Mouse (Mus musculus) thymus, postnatal 0 days (tissue): ENCODE measurements around the gene Sgcd. TPM values are rescaled to one million over a fixed set of nuclear protein-coding genes. Genes with fewer than 3 reads are reported as not detected.

ENCODE experiments used
- DNase-seq: peaks from one replicate; pipeline ENCODE4 v3.0.0-alpha.2; 2015; ENCODE audit warnings: low spot score
- polyA plus RNA-seq: library from polyadenylated mRNA; unstranded; fragments of >200 nt; fragmentation: Nextera tagmentation; extraction: Ambion mirVana; gene quantifications from 2 replicates; pipeline ENCODE4 v1.2.1, GENCODE M21; 2015

Sgcd gene
- polyA plus RNA-seq, 1 experiment from 2014 or later = 0.55 TPM

DNA sequence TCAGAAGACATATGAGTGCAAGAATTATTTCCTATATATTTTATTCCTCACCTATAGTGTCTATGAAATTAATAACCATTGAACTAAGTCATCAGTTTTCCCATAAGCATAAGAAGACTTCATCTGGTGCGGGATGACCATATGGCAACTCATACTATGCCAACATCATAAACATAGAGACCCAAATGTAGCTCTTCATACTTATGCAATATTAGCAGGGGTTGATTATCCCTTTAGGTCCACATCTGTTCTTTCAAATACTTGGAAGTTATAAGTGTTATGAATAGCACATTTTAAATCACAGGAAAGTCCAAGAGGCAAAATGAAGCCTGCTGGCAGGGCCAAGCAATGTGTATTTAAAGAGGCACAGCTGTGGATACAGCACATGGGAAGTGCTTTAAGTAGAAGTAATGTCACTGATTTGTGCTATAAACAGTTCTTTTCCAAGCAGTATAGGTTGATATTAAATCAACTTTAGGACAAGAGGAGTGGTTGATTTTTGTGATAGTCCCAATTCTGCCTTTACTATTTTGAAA lies 690.9 kb downstream of the Sgcd start:
- no peak for DNase-seq

DNA sequence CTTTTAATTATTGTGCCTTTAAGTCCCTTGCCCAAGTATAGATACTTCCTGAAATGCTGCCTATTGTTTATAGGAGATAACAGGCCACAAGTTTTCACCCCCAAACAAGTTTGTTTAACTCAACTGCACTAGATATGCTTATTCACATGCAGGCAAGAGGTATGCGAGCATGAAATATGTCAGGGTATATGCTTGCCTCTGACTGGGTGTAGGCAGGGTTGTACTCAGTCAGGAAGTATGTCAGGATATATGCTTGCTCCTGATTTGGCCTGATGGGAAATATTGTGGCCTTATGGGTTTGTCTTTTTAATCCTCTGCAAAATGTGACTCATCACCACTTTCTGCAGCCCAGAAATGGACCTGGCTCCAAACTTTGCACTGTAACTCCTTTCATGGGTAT lies 694.0 kb downstream of the Sgcd start:
- DNase-seq = no peak

DNA sequence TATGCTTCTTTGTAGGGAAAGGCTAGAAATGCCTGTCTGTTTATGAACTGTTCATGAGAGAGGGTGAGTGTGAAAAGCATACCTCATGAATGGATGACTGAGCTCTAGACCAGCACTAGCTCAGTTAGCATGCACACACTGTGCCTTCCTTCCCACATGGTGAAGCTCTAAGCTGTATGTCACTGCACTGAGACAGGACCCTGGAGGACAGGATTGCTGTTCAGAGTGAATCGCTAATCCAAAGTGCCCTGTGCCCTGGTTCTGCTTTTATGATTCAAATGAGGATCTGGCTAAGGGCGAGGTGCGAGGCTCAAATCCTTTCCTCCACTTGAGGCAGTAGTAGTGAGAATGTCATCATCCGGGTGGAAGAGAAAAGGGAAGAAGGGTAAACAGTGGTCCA lies 712.2 kb downstream of the Sgcd start:
- no peak for DNase-seq

DNA sequence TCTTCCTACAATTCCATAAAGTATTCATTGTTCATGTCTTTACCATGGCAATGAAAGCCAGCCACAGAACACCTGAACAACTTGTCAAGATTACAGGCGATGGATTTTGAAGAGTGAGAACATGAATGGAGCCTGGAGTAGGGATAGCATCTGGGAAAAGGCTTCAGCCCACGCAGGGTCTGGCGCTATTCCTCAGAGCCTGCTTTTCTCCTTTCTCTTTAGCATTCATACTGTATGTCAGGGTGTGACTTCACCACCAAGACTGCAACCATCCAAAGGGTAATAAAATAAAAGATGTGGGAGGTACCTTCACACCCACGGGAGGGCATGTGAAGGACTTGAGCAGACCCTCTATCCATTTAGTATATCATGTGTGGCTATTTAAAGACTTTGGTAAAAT lies 720.2 kb downstream of the Sgcd start:
- no peak for DNase-seq

DNA sequence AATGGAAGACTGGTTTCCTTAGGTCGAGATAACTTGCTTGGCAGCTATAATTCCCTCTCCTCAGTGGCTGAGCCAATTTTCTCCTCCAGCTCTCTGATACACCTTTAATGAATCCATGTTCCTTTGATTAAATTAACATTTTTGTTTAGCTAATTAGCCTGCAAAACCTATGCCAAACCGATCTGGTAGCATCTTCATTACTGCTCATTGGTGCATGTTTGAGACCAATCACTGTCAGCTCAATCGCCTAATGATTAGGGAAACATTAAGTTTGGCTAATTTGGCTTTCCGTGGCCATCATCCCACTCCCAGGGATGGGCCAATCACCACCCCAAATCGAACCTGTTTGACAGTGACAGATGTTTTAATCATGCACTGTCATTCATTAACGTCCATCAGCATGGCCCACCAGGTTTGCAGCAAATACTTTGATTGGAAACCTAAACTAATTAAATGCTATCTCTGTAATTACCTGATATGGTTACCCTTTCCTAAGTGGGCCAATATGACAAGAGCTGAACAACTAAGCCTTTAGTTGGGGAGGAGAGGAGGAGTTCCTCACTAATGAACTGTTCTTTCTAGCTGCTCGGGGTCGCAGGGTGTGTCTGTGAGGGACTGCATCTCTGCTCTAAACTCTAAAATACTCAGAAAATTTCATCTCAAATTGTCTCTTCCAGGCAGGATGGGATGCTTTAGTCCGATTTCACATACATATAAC lies 724.3 kb downstream of the Sgcd start:
- DNase-seq = no peak

DNA sequence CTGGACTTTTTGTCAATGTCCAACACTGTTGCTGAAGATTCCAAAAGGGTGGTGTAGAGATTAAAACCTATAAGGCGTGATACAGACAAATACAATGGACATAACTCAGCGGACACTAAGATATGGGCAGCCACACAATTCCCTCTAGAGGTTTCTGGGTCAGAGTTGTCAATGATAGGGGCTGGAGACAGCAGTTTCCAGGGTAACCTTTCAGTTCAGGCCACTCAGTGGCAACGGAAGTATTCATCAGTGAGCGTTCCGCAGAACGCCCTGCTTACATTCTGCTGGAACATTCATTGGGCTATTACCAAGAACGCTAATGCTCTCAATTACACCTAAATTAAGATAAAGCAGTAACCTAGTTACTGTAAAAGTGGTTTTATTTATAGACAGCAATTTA lies 738.5 kb downstream of the Sgcd start:
- no peak for DNase-seq

DNA sequence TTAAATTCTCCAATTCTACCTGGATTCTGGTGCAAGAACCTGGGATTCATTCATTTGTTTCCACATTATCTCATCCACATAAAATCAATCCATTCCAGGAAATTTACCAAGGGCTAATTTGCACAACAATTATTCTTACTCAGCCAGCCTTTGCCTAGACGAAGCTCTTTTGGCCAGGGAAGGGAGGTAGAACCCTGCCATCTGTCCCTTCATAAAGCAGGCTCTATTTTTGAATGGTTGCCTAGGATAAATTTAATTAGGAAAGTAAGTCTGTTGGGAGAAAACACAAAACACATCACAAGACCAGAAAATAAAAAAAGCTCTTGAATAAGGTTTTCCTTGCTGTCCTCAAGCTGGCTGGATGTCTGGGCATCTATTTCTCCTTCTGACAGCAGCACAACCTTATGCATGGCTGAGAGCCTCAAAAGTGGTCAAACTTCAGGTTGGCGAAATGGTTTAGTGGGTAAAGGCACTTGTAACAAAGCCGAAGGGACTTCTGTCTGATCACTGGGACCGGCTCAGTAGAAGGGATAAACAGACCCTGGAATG lies 740.4 kb downstream of the Sgcd start:
- no peak for DNase-seq

DNA sequence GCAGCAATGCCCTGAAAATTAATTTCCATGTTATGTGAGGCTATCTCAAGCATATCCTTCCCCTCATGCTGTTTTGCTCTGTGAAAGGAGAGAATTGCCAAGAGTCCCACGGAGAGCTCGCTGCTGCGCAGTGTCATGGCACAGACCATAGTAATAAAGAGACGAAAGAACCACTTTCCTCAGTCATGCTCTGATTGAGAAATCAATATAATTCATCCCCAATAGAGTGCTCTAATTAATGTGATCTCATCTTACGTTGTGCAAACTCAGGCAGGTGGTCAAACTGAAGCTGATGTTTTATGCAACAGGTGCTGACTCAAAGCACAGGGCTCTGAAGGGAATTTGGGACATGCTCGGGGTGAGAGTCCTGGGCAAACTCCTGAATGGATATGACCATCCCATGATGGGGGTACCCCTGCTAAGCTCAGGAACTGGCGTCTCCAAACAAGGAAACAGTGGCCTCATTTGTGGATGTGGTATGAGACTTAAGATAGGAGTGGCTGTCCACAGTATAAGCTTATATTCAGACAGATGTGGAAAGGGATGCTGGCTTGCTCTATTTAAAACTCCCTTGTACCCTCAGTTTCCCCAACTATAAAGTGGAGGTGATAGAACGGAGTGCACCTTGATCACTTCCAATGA lies 740.9 kb downstream of the Sgcd start:
- DNase-seq = no peak

DNA sequence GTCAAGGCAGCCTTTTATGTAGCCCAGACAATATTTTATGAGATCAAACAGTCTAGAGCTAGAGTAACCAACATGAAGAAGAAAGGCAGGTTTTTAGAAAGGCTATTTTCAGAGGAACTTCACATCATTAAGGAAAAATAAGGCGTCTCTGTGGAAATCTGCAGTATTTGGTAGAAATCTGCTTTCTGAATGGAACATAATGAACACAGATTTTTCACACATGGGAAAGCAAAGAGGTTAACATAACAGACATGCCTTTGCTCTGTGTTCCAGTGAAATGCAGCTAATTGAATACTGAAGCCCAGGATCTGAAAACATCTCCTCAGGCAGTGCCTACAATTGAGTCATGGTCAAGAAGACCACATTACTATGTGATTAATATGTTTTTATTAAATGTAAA lies 746.4 kb downstream of the Sgcd start:
- DNase-seq = no peak

DNA sequence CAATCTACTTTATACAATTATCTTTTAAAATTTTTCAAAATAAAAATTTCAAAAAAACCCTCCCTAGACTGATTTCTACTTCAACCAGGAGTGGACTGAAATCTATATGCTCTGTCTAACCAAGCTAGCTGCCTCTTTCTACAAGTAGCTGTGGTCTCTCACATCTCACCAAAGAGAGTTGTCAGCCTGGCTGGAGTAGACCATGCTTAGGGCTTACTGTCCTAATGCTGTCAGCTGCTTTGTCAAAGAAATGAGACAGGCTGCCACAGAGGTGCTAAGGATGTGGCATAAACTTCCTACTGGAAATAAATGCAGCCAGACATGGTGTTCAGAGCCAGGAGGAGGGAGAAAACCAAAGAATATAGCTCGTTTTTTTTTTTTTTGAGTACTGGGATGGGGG lies 760.5 kb downstream of the Sgcd start:
- no peak for DNase-seq

DNA sequence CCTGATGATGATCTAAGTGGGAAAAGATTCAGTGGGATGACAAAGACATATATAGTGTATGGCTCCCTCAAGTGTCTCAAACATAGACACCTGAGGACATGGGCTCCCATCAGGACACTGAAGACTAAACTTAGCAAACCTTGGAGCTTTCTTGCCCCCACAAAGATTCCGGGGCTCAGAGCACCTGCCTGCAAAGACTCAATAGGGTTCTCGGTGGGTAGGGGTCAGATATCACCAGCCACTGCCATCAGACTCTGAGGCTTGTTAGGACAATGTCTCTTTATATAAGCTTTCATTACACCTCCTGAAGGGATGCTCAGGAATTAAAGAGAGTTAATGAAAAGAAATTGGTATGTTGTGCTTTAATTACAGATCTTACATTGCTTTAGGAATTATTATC lies 764.6 kb downstream of the Sgcd start:
- DNase-seq = no peak

DNA sequence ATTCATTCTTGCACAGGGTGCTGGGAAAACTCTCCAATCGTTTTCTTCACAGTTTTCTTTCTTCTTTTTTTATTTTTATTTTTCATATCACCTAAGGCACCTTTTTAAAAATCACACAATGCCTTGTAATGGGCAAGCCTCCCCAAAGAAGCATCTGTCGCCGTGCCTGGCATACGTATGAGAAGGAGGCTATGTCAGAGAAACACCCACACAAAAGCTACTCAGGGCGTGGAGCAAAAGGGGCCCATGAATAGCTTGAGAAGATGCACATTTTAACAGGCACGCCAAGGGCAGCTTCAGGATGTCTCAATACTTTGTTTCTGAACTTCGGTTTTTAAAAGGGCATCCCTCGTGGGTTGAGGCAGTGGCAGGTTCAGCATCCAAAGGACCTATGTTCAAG lies 777.2 kb downstream of the Sgcd start:
- DNase-seq = no peak

DNA sequence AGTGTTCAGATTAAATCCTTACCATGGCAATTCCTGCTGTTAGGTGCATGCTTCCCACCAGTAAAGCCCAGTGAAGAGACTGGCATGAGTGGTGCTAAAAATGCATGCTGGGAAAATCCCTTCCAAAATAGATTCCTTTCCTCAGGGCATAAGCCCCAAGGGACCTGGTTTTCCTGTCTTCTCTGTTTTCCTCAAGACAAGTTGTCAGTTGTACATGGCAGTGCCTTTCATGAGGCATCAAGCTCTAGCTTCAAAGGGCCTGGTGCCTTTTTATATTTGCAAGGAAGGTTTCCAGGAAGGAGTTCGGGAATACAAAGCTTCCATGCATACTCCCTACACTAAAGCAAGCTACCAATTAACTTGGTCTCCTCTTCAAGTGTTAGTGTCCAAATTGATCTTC lies 782.3 kb downstream of the Sgcd start:
- no peak for DNase-seq

DNA sequence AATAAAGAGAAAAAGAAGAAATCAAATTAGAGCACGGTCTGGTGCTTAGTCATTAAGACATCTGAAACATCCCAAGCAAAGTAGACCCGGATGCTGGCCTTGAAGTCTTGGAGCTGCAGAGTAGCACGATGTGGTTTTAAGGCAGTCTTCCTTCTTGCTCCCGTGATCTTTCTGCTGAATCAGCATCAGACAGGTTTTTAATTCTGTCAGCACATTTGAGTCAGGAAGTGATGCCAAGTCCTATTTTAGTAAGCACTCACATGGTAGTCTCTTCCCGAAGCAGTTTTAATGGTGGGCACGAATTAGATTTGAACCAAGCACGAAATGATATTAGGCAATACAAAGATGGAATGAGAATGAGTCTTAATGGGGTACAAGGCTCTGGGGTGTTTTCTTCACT lies 789.7 kb downstream of the Sgcd start:
- DNase-seq = no peak

DNA sequence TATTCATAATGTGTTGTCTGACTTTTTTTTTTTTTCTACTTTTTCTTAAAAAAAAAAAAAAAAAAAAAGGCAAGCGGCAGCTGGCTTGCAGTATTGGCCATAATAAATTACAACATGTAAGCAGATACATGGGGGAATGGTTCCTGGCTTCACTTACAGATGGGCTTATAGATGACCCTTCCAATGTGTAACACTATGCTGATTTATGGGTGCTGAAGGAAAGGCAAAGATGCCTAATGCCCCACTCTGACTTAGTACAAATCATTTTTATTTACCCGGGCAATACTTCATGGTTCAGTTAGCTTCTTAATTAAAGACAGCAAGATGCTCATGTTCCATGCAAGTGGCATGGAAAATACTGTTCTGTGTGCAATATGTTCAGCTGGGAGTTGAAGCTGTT lies 800.2 kb downstream of the Sgcd start:
- no peak for DNase-seq

DNA sequence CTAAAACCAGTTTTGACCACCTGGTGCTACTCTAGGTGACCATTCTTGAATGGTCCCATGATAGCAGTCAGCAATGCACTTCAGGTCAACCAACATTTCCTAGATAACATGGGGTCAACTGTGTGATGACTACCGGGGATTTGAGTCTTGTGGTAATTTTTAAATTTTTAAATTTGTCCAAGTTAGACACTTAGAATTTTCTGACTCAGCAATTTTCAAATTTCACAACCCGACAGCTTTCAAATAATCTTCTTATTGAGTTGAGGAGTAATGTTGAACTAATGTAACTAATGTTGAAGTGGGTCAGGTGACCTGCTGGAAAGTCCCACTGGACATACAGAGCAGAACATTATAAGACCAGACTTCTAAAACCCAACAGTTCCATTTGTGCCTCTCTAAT lies 813.8 kb downstream of the Sgcd start:
- DNase-seq = no peak

DNA sequence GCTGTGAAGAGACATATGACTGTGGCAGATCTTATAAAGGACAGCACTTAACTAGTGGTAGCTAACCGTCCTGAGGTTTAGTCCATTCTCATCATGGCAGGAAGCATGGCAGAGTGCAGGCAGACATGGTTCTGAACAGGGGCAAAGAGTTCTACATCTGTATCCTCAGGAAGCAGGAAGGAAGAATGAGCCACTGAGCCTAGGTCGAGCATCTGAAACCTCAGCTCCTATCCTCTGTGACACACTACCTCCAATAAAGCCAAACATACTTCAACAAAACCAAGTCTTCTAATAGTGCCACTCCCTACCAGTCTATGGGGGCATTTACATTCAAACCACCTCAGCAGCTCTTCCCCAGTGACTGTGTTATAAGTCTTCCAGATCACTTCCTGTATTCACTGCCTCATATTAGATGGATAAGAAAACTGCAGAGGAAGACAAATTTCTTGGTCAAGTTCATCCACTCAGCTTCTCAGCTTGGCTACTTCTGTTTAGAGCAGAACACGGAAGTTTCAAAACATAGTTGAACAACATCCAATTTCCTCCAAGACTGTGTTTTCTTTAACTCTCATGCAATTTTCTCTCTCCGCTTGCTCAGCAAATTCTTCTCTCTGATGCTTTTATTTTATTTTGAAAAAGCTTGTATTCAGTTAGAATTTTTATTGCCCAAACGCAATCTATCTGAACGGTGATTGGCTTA lies 817.7 kb downstream of the Sgcd start:
- no peak for DNase-seq

DNA sequence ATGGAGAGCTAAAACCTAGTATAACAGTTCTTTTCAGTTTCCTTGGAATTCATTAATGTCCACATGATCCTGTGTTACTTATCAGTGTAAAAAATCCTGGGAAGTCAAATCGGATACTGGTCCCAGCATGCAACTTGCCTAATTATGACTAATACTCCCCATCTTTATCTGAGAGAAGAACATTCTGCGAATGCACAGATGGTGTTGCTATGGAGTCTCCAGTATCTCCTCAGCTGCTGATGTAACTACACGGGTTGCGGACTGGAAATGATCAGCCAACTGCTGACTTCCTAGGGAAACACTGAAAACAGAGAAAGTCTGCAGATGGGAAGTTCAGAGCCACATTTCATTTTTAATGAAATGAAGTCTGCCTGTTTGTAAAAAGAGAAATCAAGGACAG lies 821.4 kb downstream of the Sgcd start:
- DNase-seq = no peak

DNA sequence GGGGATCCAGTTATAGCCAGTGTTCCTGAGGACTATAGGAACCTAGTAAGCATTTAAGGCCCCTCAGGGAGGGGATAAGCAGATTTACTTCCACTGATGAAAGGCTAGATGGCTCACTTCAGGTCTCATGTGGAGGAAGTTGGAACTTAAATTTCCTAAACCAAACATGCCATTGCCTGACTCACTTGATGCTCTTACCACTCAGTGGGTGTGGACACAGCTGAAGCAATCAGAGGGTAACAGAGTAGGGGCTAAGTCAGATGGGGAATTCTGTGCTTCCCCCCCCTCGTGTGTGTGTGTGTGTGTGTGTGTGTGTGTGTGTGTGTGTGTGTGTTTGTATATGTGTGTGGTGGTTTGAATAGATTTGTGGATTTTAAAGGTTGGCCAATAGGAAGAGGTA lies 830.7 kb downstream of the Sgcd start:
- no peak for DNase-seq

DNA sequence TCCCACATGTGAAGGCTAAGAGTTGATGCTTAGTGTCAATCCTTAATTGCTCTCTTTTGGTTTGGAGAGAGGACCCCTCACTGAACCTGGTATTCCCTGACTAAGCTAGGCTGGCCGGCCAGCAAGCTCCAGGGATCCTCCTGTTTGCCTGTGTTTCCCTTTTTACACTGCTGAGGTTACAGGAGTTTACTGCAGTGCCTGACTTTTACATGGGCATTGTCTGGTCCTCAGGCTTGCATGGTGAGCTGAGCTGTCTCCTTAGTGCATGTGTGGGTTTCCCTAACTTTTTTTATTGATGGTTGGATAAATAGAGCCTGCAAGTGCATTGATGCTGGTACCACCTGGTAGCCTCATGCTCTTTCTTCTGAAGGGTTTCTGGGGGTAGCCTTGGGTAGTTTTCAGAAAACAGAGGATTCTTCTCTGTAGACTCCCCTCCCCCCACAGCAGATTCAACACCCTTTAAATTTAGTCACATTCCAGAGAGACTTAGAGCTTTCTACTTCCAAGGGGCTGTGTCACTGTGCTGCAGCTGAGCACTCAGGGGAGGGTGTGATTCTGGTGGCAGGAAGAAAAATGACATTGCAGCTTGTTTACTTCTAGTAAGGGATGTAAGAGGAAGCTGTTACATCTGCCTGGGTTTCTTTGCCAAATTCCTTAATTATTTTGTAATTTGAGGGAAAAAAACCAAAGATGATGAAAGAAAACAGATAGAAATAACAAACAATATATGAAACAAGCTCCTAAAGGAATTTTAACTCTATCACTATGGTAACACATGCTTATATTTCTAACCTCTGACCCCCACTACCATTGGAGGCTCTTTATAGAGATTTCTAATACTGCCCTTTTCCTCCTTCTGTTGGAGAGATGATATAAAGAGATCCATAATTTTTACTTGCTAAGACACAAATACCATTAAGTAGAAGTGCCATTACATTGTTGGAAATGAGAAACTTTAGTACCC lies 831.8 kb downstream of the Sgcd start:
- DNase-seq = no peak

DNA sequence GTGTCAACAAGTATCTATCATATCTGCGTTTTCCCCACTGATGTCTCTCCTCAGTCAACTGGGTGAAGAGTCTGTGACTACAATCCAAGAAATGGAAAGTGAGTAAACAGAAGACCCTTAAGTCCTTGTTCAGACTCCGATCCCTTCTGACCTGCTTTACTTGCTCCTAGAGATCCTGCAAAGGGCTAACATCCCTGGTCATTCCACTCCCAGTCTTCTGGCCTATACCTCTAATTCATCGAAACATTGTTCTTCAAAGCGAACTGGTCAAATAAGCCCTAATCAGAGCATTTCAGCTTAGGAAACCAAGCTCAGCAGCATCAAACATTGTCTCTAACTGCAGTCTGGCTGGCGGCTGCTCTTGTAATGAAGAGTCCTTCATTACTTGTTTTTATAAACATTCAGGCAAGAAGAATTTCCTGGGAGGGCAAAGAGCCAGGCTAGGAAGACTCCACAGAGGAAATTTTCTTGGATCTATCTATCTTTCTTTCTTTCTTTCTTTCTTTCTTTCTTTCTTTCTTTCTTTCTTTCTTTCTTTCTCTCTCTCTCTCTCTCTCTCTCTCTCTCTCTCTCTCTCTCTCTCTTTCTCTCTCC lies 833.8 kb downstream of the Sgcd start:
- DNase-seq = no peak
